In genomic region chr7:132211920-132212701, GRCm38 (mm10) we compare ENCODE assay signal across 15 mouse cellular contexts. TPM values are rescaled to one million over a fixed set of nuclear protein-coding genes. Genes with fewer than 3 reads are reported as not detected.
A peak's percentile ranks its signal among the peaks of the same experiment; 100 is the strongest.
DNase-seq lines count a peak whose midpoint lies in the region; ATAC-seq lines count a peak whose summit lies in the region.
"Had no signal": no experiment of that assay in that cellular context is flagged by ENCODE, and none has a peak within 500 bp of the region (broad histone marks: within the 10 kb centered on the region; RNA-seq: fewer than 3 reads in every experiment).

No protein-coding gene starts in this region.

- no peaks in the 10 kb centered on the region for H3K36me3 ChIP-seq in forebrain, embryonic 15.5 days
- H3K36me3 ChIP-seq: midbrain, embryonic 12.5 days had no signal

- H3K9me3 ChIP-seq in forebrain, embryonic 15.5 days = no peaks in the 10 kb centered on the region
- H3K9me3 ChIP-seq: midbrain, embryonic 12.5 days had no signal

- no peaks in the 10 kb centered on the region for H3K27me3 ChIP-seq in forebrain, embryonic 15.5 days
- H3K27me3 ChIP-seq: midbrain, embryonic 12.5 days had no signal

- H3K27ac ChIP-seq in forebrain, embryonic 15.5 days (replicated peaks) = peak overlapping the region; percentile 55
- H3K27ac ChIP-seq: midbrain, embryonic 12.5 days had no signal

- H3K9ac ChIP-seq in forebrain, embryonic 15.5 days (replicated peaks) = no peak overlapping the region
- H3K9ac ChIP-seq: midbrain, embryonic 12.5 days had no signal

- peak; percentile 60 for ATAC-seq in forebrain, embryonic 15.5 days (replicated peaks)
- ATAC-seq: Patski had no signal

- H3K4me2 ChIP-seq in forebrain, embryonic 15.5 days (replicated peaks) = no peak overlapping the region
- H3K4me2 ChIP-seq: midbrain, embryonic 12.5 days had no signal

- peaks cover 48% of the 10 kb centered on the region for H3K4me1 ChIP-seq in forebrain, embryonic 15.5 days

- no peak overlapping the region for H3K4me3 ChIP-seq in forebrain, embryonic 15.5 days
- H3K4me3 ChIP-seq: midbrain, embryonic 12.5 days had no signal

- intact Hi-C loops in heart, postnatal 10 days (cut with DNase I) = loop anchor here (5.0 kb wide), 1 partner anchor 780 kb away; no protein-coding TSS in a partner anchor

- 48% methylated on average over 6 of the region's 6 CpGs for WGBS in forebrain, embryonic 15.5 days

- DNase-seq in heart, adult 11 months = peak; percentile 93
- DNase-seq in heart, postnatal 10 days = no peak
- DNase-seq in right cerebral cortex, postnatal 4 days = peak; percentile 47
- no peak for DNase-seq in right cerebral cortex, postnatal 14 days
- DNase-seq in retina, embryonic 14.5 days (ENCODE audit: low spot score) = no peak
- DNase-seq in testis, postnatal 10 days (ENCODE audit: low spot score) = no peak
- no peak for DNase-seq in kidney, adult 18-20 months
- DNase-seq: adrenal gland, postnatal 14 days; kidney, adult 8-10 months; lung, adult 2 months; thymus, postnatal 4 days had no signal

RNA-seq across cellular contexts. Expression of gene Cpxm2, which starts 57.6 kb away (rescaled TPM):
- total RNA-seq in heart, postnatal 10 days (2021) = 1 to 10 TPM; 1.4 to 1.5 TPM
- 2.6 and 3.1 TPM in 2 replicates for polyA plus RNA-seq in forebrain, embryonic 15.5 days (2015; fragmentation: Nextera tagmentation; extraction: Ambion mirVana)
- total RNA-seq: neutrophil, adult 5-6 weeks had no signal
- polyA plus RNA-seq: Patski had no signal

Comparison
In these comparisons a context has a peak if more than half of its experiments do, and no peak if none do; other contexts are left out.
1. DNase-seq: peak in heart, adult 11 months (single experiment) and right cerebral cortex, postnatal 4 days (single experiment); none in heart, postnatal 10 days (0 of 2), right cerebral cortex, postnatal 14 days (single experiment), retina, embryonic 14.5 days (single experiment), testis, postnatal 10 days (single experiment) and kidney, adult 18-20 months (single experiment).